4 mouse cellular contexts compared by ENCODE assay signal in genomic region chr7:35636874-35637273, GRCm38 (mm10). TPM values are rescaled to one million over a fixed set of nuclear protein-coding genes. Genes with fewer than 3 reads are reported as not detected.
"Had no signal": no experiment of that assay in that cellular context is flagged by ENCODE, and none has a peak within 500 bp of the region (broad histone marks: within the 10 kb centered on the region; RNA-seq: fewer than 3 reads in every experiment).

No protein-coding gene starts in this region.

- DNase-seq: liver, embryonic 13.5 days; liver, postnatal 0 days; thymus, adult 18-20 months had no signal

RNA-seq across cellular contexts. Expression of gene Rgs9bp, which starts 51.5 kb away (rescaled TPM):
- polyA plus RNA-seq: liver, postnatal 0 days; midbrain, postnatal 0 days had no signal
